Mouse (Mus musculus) CH12.LX (cell line): ENCODE data around the gene Akr1c21. TPM values are rescaled to one million over a fixed set of nuclear protein-coding genes. Genes with fewer than 3 reads are reported as not detected.

ENCODE experiments used
- DNase-seq: peaks from one replicate; pipeline ENCODE4 v3.0.0-alpha.2; 2013; ENCODE audit errors: extremely low read depth
- H3K27ac ChIP-seq: 2 replicates; pipeline ENCODE4 v1.5.1; 2012; ENCODE audit warnings: low read depth, mild to moderate bottlenecking, control low read depth, moderate library complexity; ENCODE audit not compliant: insufficient read depth
- H3K27me3 ChIP-seq: replicated peaks from 2 replicates; pipeline ENCODE3; 2012; ENCODE audit warnings: inconsistent platforms
- H3K36me3 ChIP-seq, 2 experiments: replicated peaks in 1 of 2; 2 replicates each; pipeline versions ENCODE3 to v1.6.1; 2012; ENCODE audit warnings: inconsistent platforms in 1 of 2, low read length in 1 of 2, mild to moderate bottlenecking in 1 of 2, mixed read lengths in 1 of 2, moderate library complexity in 1 of 2; ENCODE audit not compliant: control insufficient read depth in 1 of 2, insufficient read depth in 1 of 2
- H3K4me1 ChIP-seq, 2 experiments: 2 replicates each; pipeline ENCODE4 v1.6.1; 2012; ENCODE audit warnings: inconsistent platforms in 1 of 2, moderate library complexity in 1 of 2; ENCODE audit not compliant: insufficient read depth in 2 of 2, control insufficient read depth in 1 of 2
- H3K4me2 ChIP-seq: 2 replicates; pipeline ENCODE4 v1.6.1; 2012; ENCODE audit warnings: low read depth, mild to moderate bottlenecking, control low read depth; ENCODE audit not compliant: poor library complexity, insufficient read depth, severe bottlenecking
- H3K4me3 ChIP-seq, 3 experiments: fragments of 150-350 bp in 1 of 3; sonication (generic) in 1 of 3; replicated peaks in 1 of 3; 2 replicates each; pipeline versions ENCODE3 to v1.5.1; 2011 to 2012; ENCODE audit warnings: low read depth in 2 of 3, low read length in 2 of 3, mild to moderate bottlenecking in 2 of 3, moderate library complexity in 2 of 3, control low read depth in 1 of 3, improper control_type of control experiment in 1 of 3, inconsistent platforms in 1 of 3, mixed read lengths in 1 of 3; ENCODE audit not compliant: poor library complexity in 1 of 3
- H3K79me2 ChIP-seq: replicated peaks from 2 replicates; pipeline ENCODE4 v1.6.1; 2012; ENCODE audit warnings: mild to moderate bottlenecking, moderate library complexity; ENCODE audit not compliant: control insufficient read depth, poor library complexity, insufficient read depth, severe bottlenecking; ENCODE audit errors: extremely low read depth
- H3K9ac ChIP-seq: 2 replicates; pipeline ENCODE4 v1.6.1; 2012; ENCODE audit warnings: low read depth, mild to moderate bottlenecking, control low read depth, moderate library complexity; ENCODE audit not compliant: insufficient read depth
- H3K9me3 ChIP-seq: replicated peaks from 2 replicates; pipeline ENCODE3; 2012; ENCODE audit warnings: low read length, inconsistent platforms, mixed read lengths
- BHLHE40 ChIP-seq: IDR thresholded peaks from 2 replicates; pipeline ENCODE4 v1.6.1; 2011; ENCODE audit warnings: mild to moderate bottlenecking, low read depth, low read length, improper control_type of control experiment
- CHD1 ChIP-seq: IDR thresholded peaks from 2 replicates; pipeline ENCODE4 v1.6.1; 2012; ENCODE audit warnings: low read depth, low read length, improper control_type of control experiment, inconsistent platforms
- CHD2 ChIP-seq: IDR thresholded peaks from 2 replicates; pipeline ENCODE4 v1.6.1; 2011; ENCODE audit warnings: low read length, improper control_type of control experiment
- CTCF ChIP-seq, 2 experiments: IDR thresholded peaks in 1 of 2; conservative IDR thresholded peaks in 1 of 2; 2 replicates each; pipeline ENCODE4 v1.5.1; 2011 to 2012; ENCODE audit warnings: low read depth in 2 of 2, low read length in 2 of 2, improper control_type of control experiment in 1 of 2, inconsistent platforms in 1 of 2, mild to moderate bottlenecking in 1 of 2, moderate library complexity in 1 of 2
- E2F4 ChIP-seq: IDR thresholded peaks from 2 replicates; pipeline ENCODE4 v1.6.1; 2011; ENCODE audit warnings: low read depth, low read length, improper control_type of control experiment; ENCODE audit not compliant: insufficient replicate concordance
- ELF1 ChIP-seq: IDR thresholded peaks from 2 replicates; pipeline ENCODE4 v1.6.1; 2014; ENCODE audit warnings: low read depth, mild to moderate bottlenecking, inconsistent platforms, low read length, improper control_type of control experiment
- EP300 ChIP-seq: IDR thresholded peaks from 2 replicates; pipeline ENCODE4 v1.6.1; 2011; ENCODE audit warnings: low read length, improper control_type of control experiment
- ETS1 ChIP-seq: conservative IDR thresholded peaks from 2 replicates; pipeline ENCODE4 v1.6.1; 2012; ENCODE audit warnings: low read depth, mild to moderate bottlenecking, inconsistent platforms, low read length, improper control_type of control experiment, moderate library complexity
- JUND ChIP-seq: conservative IDR thresholded peaks from 2 replicates; pipeline ENCODE4 v1.6.1; 2011; ENCODE audit warnings: low read depth, low read length, improper control_type of control experiment
- MAFK ChIP-seq: IDR thresholded peaks from 2 replicates; pipeline ENCODE4 v1.6.1; 2011; ENCODE audit warnings: low read length, improper control_type of control experiment; ENCODE audit not compliant: insufficient replicate concordance
- MXI1 ChIP-seq: IDR thresholded peaks from 2 replicates; pipeline ENCODE4 v1.6.1; 2011; ENCODE audit warnings: mild to moderate bottlenecking, low read depth, low read length, improper control_type of control experiment
- NELFE ChIP-seq: IDR thresholded peaks from 2 replicates; pipeline ENCODE4 v1.6.1; 2011; ENCODE audit warnings: low read depth, low read length, improper control_type of control experiment
- NRF1 ChIP-seq: IDR thresholded peaks from 2 replicates; pipeline ENCODE4 v1.6.1; 2014; ENCODE audit warnings: low read depth, mild to moderate bottlenecking, inconsistent platforms, low read length, improper control_type of control experiment, moderate library complexity
- POLR2A ChIP-seq: IDR thresholded peaks from 2 replicates; pipeline ENCODE4 v1.6.1; 2011; ENCODE audit warnings: low read depth, mild to moderate bottlenecking, improper control_type of control experiment, low read length
- SMC3 ChIP-seq: IDR thresholded peaks from 2 replicates; pipeline ENCODE4 v1.6.1; 2011; ENCODE audit warnings: low read depth, low read length, improper control_type of control experiment
- TCF12 ChIP-seq: IDR thresholded peaks from 2 replicates; pipeline ENCODE4 v1.6.1; 2014; ENCODE audit warnings: low read depth, mild to moderate bottlenecking, inconsistent platforms, low read length, improper control_type of control experiment
- ZC3H11A ChIP-seq: IDR thresholded peaks from 2 replicates; pipeline ENCODE4 v1.6.1; 2012; ENCODE audit warnings: low read depth, mild to moderate bottlenecking, inconsistent platforms, low read length, improper control_type of control experiment
- ZKSCAN1 ChIP-seq: IDR thresholded peaks from 2 replicates; pipeline ENCODE4 v1.6.1; 2012; ENCODE audit warnings: low read depth, inconsistent platforms, low read length, improper control_type of control experiment, borderline replicate concordance
- ZNF384 ChIP-seq: IDR thresholded peaks from 2 replicates; pipeline ENCODE4 v1.6.1; 2012; ENCODE audit warnings: low read depth, low read length, improper control_type of control experiment, inconsistent platforms
- dilution Hi-C: fragments of 300-500 bp; cut with MboI; formaldehyde crosslinking; loops from 2 replicates; pipeline ENCODE4 v1.14.3; 2020; ENCODE audit warnings: low sequenced_read_pairs; ENCODE audit not compliant: extremely low pct_unique_long_range_greater_than_20kb, extremely low pct_ligation_motif_present
- in situ Hi-C: fragments of 300-500 bp; cut with MboI; formaldehyde crosslinking; loops from 3 replicates; pipeline ENCODE4 v1.14.3; 2019; ENCODE audit warnings: low sequenced_read_pairs, low pct_ligation_motif_present, low pct_unique_long_range_greater_than_20kb, mixed read lengths
- polyA plus RNA-seq: library from polyadenylated mRNA; unstranded; fragments of >175 nt; gene quantifications from 2 replicates; pipeline ENCODE4 v1.2.1, GENCODE M21; 2012; ENCODE audit warnings: low read depth; ENCODE audit not compliant: insufficient read length
- total RNA-seq, 2 experiments: library from RNA; depleted of rRNA; stranded (reverse); fragments of 300-350 nt in 1 of 2; fragments of >200 nt in 1 of 2; gene quantifications; 2 replicates each; pipeline ENCODE4 v1.2.3; 2012 to 2014

Gene Akr1c21
- total RNA-seq (2012; rRNA removed) (not detected in 2 replicates), total RNA-seq (2014; rRNA removed) (not detected in 2 replicates), polyA plus RNA-seq (not detected in 2 replicates)

- Histone ChIP-seq H3K4me1 (no peaks in the 10 kb centered on the region), H3K79me2 (no peaks in the 10 kb centered on the region), H3K9ac (no peak within 1 kb of the TSS), H3K4me3 (no peak within 1 kb of the TSS), H3K9me3 (no peaks in the 10 kb centered on the region), H3K4me2 (no peak within 1 kb of the TSS), H3K27me3 (no peaks in the 10 kb centered on the region), H3K36me3 (no peaks in the 10 kb centered on the region), H3K27ac (no peak within 1 kb of the TSS)
- dilution Hi-C loops (no loop called here), in situ Hi-C loops (no loop called here)
- TF ChIP-seq POLR2A (no peak), ELF1 (no peak), NRF1 (no peak), CHD2 (no peak)
- DNase-seq, result no peak
Observed at GRCm38 (mm10) chr13:4573871-4574270, at the start of gene Akr1c21. Akr1c21 (plus strand) TSS chr13:4574075.

- no peak for DNase-seq
Observed at GRCm38 (mm10) chr13:4559143-4559542, 14.7 kb upstream of the Akr1c21 start.

DNA sequence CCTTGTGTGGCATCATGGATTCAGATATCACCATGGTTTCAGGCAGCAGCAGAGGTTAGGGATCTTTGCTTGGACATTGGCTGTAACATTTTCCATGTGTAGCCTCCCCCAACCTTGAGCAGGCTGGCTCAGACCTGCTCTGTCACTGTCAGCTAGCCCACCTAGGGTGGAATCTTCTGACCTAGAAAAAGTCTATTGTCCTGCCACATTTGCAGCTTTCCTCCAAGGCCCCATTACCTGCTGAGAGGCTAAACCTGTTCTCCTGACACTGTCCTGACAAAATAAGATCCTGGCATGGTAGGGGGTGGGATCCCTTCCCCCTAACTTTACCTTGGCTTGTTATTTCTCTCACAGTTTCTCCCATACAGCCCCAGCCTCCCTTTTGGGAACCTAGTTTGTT is 13.4 kb upstream of the Akr1c21 start:
- Histone ChIP-seq H3K4me1 (no peaks in the 10 kb centered on the region), H3K36me3 (no peaks in the 10 kb centered on the region), H3K4me2 (no peak overlapping the region), H3K9ac (no peak overlapping the region), H3K9me3 (no peaks in the 10 kb centered on the region), H3K4me3 (no peak overlapping the region), H3K79me2 (no peaks in the 10 kb centered on the region), H3K27me3 (no peaks in the 10 kb centered on the region), H3K27ac (no peak overlapping the region)
- DNase-seq, result no peak
- in situ Hi-C loops, result no loop called here
- TF ChIP-seq ZKSCAN1, result no peak
- no peak for TF ChIP-seq MAFK
- TF ChIP-seq EP300, result no peak
- dilution Hi-C loops, result no loop called here

More at GRCm38 (mm10) chr13:4559143-4559542, 14.7 kb upstream of the Akr1c21 start:
- no peak overlapping the region for H3K4me3 ChIP-seq
- no peaks in the 10 kb centered on the region for H3K36me3 ChIP-seq
- H3K27me3 ChIP-seq, result no peaks in the 10 kb centered on the region
- no peaks in the 10 kb centered on the region for H3K9me3 ChIP-seq
- H3K4me1 ChIP-seq, result no peaks in the 10 kb centered on the region
- no peak overlapping the region for H3K4me2 ChIP-seq
- no peaks in the 10 kb centered on the region for H3K79me2 ChIP-seq
- dilution Hi-C loops, result no loop called here
- in situ Hi-C loops, result no loop called here
- no peak overlapping the region for H3K27ac ChIP-seq
- TF ChIP-seq MAFK (no peak), ZNF384 (no peak), CTCF (conservative IDR thresholded peaks at IDR 0.05 in 1 of 2, IDR thresholded peaks at IDR 0.05 in 1 of 2; ENCODE audit: low read depth in 2 of 2, low read length in 2 of 2) (no peak), MXI1 (no peak), POLR2A (no peak), ZC3H11A (no peak), NELFE (no peak), CHD2 (no peak), BHLHE40 (no peak), JUND (no peak), EP300 (no peak), E2F4 (no peak), ZKSCAN1 (no peak), CHD1 (no peak), ETS1 (no peak), SMC3 (no peak), TCF12 (no peak)
- H3K9ac ChIP-seq, result no peak overlapping the region
